Mouse (Mus musculus) neural tube, embryonic 13.5 days (tissue): Measurements from ENCODE around the gene 5031439G07Rik. TPM values are rescaled to one million over a fixed set of nuclear protein-coding genes. Genes with fewer than 3 reads are reported as not detected.
A peak's percentile ranks its signal among the peaks of the same experiment; 100 is the strongest.

Source experiments
- ATAC-seq: fragments of 200-750 bp; cut with Nextera tagmentation; 2 replicates; pipeline ENCODE4 v1.8.0; 2017; ENCODE audit warnings: low read depth, mild to moderate bottlenecking, moderate TSS enrichment, moderate library complexity
- H3K27ac ChIP-seq: fragments of 300-500 bp; sonication (generic); replicated peaks from 2 replicates; pipeline ENCODE4 v1.5.1; 2015; ENCODE audit warnings: moderate library complexity, mild to moderate bottlenecking, inconsistent platforms
- H3K27me3 ChIP-seq: fragments of 300-500 bp; sonication (generic); 2 replicates; pipeline ENCODE4 v1.6.1; 2015; ENCODE audit warnings: mild to moderate bottlenecking, inconsistent platforms
- H3K36me3 ChIP-seq: fragments of 300-500 bp; sonication (generic); 2 replicates; pipeline ENCODE4 v1.6.1; 2015; ENCODE audit warnings: mild to moderate bottlenecking, inconsistent platforms
- H3K4me1 ChIP-seq: fragments of 300-500 bp; sonication (generic); replicated peaks from 2 replicates; pipeline ENCODE4 v1.6.1; 2015; ENCODE audit warnings: inconsistent platforms
- H3K4me2 ChIP-seq: fragments of 300-500 bp; sonication (generic); 2 replicates; pipeline ENCODE4 v1.6.1; 2015; ENCODE audit warnings: inconsistent platforms, mild to moderate bottlenecking, moderate library complexity
- H3K4me3 ChIP-seq: fragments of 300-500 bp; sonication (generic); 2 replicates; pipeline ENCODE4 v1.5.1; 2015; ENCODE audit warnings: mild to moderate bottlenecking, inconsistent platforms
- H3K9ac ChIP-seq: fragments of 300-500 bp; sonication (generic); 2 replicates; pipeline ENCODE4 v1.6.1; 2015; ENCODE audit warnings: moderate library complexity, mild to moderate bottlenecking, inconsistent platforms
- H3K9me3 ChIP-seq: fragments of 300-500 bp; sonication (generic); 2 replicates; pipeline ENCODE4 v1.6.1; 2016; ENCODE audit warnings: inconsistent platforms
- WGBS: fragments of 180-500 bp; shearing (Covaris S2); methylation state at CpG from one replicate; pipeline ENCODE4 v1.1.7; 2015; 5-methylcytosine and 5-hydroxymethylcytosine counted together
- polyA plus RNA-seq: library from polyadenylated mRNA; unstranded; fragments of >200 nt; fragmentation: Nextera tagmentation; extraction: Ambion mirVana; gene quantifications from 2 replicates; pipeline ENCODE4 v1.2.1, GENCODE M21; 2015

5031439G07Rik gene
- polyA plus RNA-seq, 1 experiment from 2014 or later: 18.8 TPM

DNA sequence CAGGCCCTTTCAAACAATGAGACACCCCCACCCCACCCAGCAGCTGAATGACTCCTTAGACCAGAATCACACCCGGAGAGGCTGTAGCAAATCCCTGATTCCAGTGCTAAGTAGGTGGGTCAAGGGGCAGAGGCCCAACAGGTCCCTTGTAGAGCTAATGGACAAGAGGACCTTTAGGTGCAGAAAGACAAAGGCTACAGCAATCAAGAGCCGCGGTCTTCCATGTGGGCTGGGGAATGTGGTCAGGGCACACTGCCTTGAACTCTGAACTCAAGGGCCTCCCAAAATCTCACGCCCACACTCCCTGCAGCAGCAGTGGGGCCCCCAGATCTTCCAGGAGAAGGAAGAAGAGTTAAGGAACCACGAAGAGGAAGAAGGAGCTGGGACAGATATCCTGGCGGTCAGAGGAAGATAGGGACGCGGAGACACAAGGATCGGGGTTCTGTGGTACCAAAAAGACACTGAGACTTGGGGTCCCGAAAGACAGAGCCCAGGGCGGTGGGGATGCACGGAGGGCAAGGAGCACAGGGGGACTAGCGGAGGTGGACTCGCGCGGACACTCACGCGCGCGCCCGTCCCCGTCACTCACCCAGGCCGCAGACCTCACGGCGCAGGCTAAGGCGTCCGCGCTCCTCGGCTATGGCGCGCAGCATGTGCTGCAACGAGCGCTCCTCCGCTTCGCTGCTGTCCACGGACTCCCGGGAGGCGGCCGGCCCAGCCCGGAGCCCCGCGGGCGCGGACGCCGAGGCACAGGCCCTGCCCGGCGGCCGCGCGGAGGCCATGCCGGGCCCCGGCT lies 1.1 kb downstream of the 5031439G07Rik start:
- peak; percentile 66 for ATAC-seq
- H3K4me2 ChIP-seq: peak overlapping the region; percentile 77
- 1% methylated on average over 50 of the region's 53 CpGs for WGBS
- H3K9ac ChIP-seq: peak overlapping the region; percentile 90
- H3K27me3 ChIP-seq: peaks cover 10% of the 10 kb centered on the region; the same call in 1 of the 2 replicates
- H3K36me3 ChIP-seq: 0 out of 2 replicates have a peak, but pooled peaks cover 7% of the 10 kb centered on the region
- H3K27ac ChIP-seq: peak overlapping the region; percentile 83
- no peaks in the 10 kb centered on the region for H3K9me3 ChIP-seq
- H3K4me1 ChIP-seq: peaks cover 52% of the 10 kb centered on the region
- peak overlapping the region; percentile 70 for H3K4me3 ChIP-seq

DNA sequence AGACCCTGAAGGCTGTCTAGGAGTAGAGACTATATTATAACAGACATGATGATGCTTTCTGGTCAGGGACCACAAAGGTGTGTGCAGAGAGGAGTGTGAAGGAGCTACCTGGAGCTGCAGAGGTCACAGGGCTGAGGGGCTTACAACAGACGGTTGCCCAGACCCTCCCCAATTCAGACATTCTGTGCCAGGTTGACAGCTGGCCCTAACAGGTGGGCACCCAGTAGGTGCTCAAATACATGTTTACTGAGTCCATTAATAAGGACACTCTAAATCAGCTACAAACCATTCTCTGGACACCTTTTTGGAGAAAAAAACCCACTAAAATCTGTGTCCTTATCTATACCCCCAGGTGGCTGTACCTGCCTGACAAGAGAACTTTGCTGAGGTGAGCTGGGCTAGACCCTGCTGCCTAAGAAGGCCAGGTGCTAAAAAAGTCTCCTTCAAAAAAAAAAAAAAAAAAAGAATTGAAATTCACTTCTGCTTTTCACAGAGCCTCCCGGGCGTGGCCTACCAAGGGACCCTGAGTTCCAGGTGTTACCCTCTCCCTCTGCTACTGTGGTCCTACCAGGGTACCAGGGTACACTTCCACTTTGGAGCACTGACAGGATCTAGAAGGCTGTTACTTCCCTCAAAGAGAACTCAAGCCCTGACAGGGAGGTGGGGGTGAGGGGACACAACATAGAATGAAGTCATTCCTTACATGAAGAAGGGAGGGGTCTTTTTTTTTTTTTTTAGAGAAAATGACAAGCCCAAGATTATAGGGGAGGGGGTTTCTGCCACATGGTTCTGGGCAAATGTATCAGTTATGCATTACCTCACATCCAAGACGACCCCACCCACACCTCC lies 2.0 kb downstream of the 5031439G07Rik start:
- H3K36me3 ChIP-seq: 0 out of 2 replicates have a peak, but pooled peaks cover 7% of the 10 kb centered on the region
- ATAC-seq: no peak
- H3K4me2 ChIP-seq: peak overlapping the region; percentile 77
- no peak overlapping the region for H3K27ac ChIP-seq
- H3K9me3 ChIP-seq: no peaks in the 10 kb centered on the region
- 71% methylated on average over 4 of the region's 4 CpGs for WGBS
- H3K4me3 ChIP-seq: peak overlapping the region; percentile 70
- peaks cover 10% of the 10 kb centered on the region; the same call in 1 of the 2 replicates for H3K27me3 ChIP-seq
- H3K9ac ChIP-seq: peak overlapping the region; percentile 90
- H3K4me1 ChIP-seq: peaks cover 52% of the 10 kb centered on the region

DNA sequence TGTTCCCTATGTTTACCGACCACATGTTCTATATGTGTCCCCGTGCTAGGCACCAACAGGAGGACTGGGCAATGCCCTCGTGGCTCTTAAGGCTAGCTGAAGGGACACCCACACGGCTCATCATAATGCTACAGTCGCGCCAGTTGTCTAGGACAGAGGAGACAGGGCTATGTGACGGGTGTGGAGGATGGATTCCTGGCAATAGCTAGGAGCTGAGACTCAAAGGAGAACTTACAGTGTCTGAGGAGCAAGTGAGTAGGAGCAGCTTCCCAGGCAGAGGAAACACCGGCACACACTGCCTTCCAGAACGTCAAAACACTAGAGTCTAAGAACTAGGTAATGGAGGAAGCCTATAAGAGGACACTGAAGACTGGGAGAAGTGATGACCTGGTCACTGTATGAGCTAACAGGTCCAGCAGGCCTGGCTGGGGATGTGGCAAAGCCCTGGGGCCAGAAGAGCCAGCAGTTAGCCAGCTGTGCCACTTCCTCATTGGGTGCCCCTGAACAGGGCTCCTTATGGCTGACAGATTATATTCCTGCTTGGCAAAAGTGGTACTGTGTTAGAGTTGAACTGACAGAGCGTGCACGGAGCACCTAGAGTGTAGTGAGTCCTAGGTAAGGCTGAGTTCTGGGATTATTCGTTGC lies 2.7 kb downstream of the 5031439G07Rik start:
- peak overlapping the region; percentile 70 for H3K4me3 ChIP-seq
- peak overlapping the region; percentile 77 for H3K4me2 ChIP-seq
- 89% methylated on average over 12 of the region's 12 CpGs for WGBS
- peaks cover 52% of the 10 kb centered on the region for H3K4me1 ChIP-seq
- H3K9me3 ChIP-seq: no peaks in the 10 kb centered on the region
- peak overlapping the region; percentile 90 for H3K9ac ChIP-seq
- peaks cover 10% of the 10 kb centered on the region; the same call in 1 of the 2 replicates for H3K27me3 ChIP-seq
- no peak overlapping the region for H3K27ac ChIP-seq
- no peak for ATAC-seq
- H3K36me3 ChIP-seq: 0 out of 2 replicates have a peak, but pooled peaks cover 7% of the 10 kb centered on the region

DNA sequence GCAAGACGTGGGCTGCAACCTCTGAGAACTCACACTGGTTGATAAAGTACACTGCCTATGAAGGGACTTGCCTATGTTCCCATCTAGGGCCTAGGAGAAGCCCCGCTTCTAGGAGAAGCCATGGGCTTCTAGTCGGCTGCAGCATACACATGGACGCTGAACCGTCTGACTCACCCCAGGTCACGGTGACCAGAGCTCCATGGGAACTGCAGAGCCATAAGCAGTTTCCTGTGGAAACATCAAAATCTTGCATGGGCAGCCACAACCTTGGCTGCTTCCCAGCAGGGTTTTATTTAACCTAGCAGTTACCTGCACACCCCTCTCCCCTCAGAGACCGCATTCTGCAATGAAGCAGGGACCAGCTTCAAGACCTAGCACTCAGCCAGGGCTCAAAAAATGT lies 4.6 kb downstream of the 5031439G07Rik start:
- 83% methylated on average over 7 of the region's 7 CpGs for WGBS
- Histone ChIP-seq H3K9me3 (no peaks in the 10 kb centered on the region), H3K4me2 (no peak overlapping the region), H3K36me3 (0 out of 2 replicates have a peak, but pooled peaks cover 7% of the 10 kb centered on the region), H3K9ac (no peak overlapping the region), H3K4me3 (no peak overlapping the region), H3K27ac (no peak overlapping the region), H3K27me3 (0 out of 2 replicates have a peak, but pooled peaks cover under 1% of the 10 kb centered on the region), H3K4me1 (peaks cover 49% of the 10 kb centered on the region)
- ATAC-seq: no peak

DNA sequence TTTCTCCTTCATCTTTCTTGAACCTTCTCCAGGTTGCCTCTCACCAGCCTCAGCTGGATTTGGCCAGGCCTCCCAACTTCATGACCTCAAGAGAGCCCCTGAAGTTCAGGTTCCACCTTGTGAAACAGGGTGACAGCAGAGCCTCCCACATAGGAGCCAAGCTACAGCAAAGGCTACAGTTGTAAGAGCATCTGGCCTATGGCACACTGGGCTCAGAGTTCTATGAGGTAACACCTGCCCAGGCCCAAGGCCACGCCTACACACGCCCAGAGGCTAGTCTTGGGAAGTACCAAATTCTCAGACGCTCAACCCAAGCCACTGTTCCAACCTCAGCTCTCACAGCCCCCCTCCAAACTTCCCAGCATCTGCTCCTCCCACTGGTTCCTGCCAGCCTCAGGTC lies 5.5 kb downstream of the 5031439G07Rik start:
- H3K4me3 ChIP-seq: no peak overlapping the region
- H3K9me3 ChIP-seq: no peaks in the 10 kb centered on the region
- ATAC-seq: no peak
- 84% methylated on average over 3 of the region's 3 CpGs for WGBS
- no peak overlapping the region for H3K9ac ChIP-seq
- no peaks in the 10 kb centered on the region for H3K27me3 ChIP-seq
- 0 out of 2 replicates have a peak, but pooled peaks cover 7% of the 10 kb centered on the region for H3K36me3 ChIP-seq
- no peak overlapping the region for H3K27ac ChIP-seq
- H3K4me2 ChIP-seq: no peak overlapping the region
- H3K4me1 ChIP-seq: peaks cover 43% of the 10 kb centered on the region

DNA sequence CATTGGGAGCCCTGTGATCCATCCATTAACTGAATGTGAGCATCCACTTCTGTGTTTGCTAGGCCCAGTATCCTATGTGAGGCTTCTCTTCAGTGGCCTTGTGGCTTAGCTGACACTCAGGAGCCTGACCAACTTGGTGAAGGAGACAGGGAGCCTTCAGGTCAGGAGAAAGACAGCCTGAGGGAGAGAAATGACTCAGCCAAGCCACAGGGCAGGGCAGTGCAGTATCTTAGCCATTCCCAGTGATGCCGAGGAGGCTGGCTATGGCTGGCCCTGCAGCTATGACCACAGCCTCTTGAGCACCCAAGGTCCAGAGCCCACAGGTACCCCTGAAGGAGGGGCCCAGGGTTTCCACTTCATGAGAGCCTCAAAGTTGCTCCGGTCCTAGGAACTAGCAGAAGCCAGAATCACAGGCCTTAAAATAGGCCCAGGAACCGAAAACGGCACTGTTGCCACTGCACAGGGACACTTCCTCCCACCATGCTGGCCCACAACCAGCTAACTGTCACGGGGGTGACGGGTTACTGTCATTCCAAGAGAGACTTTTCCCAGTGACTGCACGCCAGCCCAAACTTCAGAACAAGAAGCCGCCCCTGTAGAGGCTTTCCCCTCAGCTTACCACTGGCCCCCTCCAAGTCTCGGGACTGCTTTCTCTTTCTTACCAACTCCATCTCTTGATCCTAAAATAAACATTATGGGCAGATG lies 6.6 kb downstream of the 5031439G07Rik start:
- ATAC-seq: no peak
- H3K4me1 ChIP-seq: peaks cover 41% of the 10 kb centered on the region
- 0 out of 2 replicates have a peak, but pooled peaks cover 7% of the 10 kb centered on the region for H3K36me3 ChIP-seq
- no peak overlapping the region for H3K4me2 ChIP-seq
- 83% methylated on average over 9 of the region's 9 CpGs for WGBS
- H3K27me3 ChIP-seq: no peaks in the 10 kb centered on the region
- no peak overlapping the region for H3K27ac ChIP-seq
- H3K4me3 ChIP-seq: no peak overlapping the region
- H3K9me3 ChIP-seq: no peaks in the 10 kb centered on the region
- no peak overlapping the region for H3K9ac ChIP-seq

DNA sequence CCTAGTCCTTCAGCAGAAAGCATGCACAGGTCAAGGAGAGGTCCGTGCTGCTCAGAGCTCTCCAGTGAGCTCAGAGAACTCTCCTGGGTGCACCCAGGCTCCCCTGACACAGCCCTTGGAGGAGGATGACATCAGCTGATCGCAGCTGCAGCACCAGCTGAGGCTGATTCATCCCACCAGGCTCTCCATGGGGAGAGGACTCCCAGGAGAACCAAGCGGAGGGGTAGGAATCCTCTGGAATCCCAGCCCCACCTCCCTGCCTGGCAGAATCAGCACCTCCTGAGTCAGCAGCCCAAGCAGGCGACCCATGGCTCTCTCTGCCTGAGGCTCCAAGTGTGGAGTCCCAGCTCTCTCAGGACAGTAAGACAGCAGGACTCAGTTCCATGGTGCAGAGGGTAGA lies 12.6 kb downstream of the 5031439G07Rik start:
- Histone ChIP-seq H3K27me3 (no peaks in the 10 kb centered on the region), H3K27ac (no peak overlapping the region), H3K4me2 (no peak overlapping the region), H3K9me3 (no peaks in the 10 kb centered on the region), H3K9ac (no peak overlapping the region), H3K4me1 (peaks cover 46% of the 10 kb centered on the region), H3K36me3 (no peaks in the 10 kb centered on the region), H3K4me3 (no peak overlapping the region)
- WGBS: 35% methylated on average over 4 of the region's 4 CpGs
- ATAC-seq: no peak

DNA sequence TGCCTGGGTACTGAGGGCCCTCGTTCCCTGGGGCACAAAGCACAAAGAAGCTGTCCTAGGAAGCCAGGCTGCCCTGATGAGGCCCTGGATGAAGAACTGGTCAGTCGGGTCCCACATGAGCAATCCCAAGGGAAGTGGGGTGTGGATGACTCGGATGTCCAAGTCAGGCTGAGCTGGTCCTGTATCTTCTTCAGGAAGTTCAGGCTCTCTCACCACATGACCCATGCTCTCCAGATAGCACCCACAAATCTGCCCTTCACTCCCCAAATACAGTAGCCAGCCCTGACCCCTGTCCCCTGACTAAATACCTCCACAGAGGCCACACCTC lies 14.8 kb downstream of the 5031439G07Rik start:
- 0 out of 2 replicates have a peak, but pooled peaks have one; percentile 19 for ATAC-seq
- H3K27ac ChIP-seq: no peak overlapping the region
- peaks cover 46% of the 10 kb centered on the region for H3K4me1 ChIP-seq
- no peak overlapping the region for H3K4me3 ChIP-seq
- peaks cover 12% of the 10 kb centered on the region; the same call in 1 of the 2 replicates for H3K36me3 ChIP-seq
- no peaks in the 10 kb centered on the region for H3K27me3 ChIP-seq
- H3K4me2 ChIP-seq: no peak overlapping the region
- WGBS: 9% methylated on average over 3 of the region's 3 CpGs
- H3K9me3 ChIP-seq: no peaks in the 10 kb centered on the region
- H3K9ac ChIP-seq: 0 out of 2 replicates have a peak overlapping the region, but pooled peaks have one; percentile 12

DNA sequence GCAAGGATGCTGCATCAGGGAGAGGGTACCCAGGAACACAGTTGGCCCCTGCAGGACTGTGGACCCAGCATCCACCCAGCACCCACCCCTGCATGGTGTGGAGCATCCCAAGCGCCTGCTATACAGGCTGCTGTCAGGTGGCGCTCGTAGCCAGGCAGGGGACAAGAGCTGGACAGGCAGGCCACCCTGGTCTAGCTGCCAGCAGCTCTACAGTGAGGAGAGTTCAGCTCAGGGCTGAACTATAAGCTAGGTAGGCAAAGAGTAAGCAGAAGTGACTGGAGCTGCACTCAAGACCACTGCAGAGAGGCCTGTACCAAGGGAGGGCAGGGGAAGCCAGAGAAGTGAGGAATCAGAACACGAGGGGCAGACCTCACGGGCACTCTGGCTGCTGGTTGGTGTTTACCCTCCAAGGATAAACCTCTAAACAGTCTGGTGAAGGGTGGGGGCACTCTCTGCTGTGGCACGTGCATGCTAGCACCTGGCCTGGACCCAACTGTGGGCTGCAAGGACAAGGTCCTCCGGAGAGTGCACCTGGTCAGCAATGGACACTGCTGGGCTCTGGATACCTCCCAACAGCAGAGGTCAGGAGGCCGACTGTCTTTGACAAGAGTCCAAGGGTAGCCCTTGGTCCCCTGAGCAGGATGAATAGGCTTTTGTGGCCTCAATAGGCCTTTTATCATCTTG lies 15.3 kb downstream of the 5031439G07Rik start:
- Histone ChIP-seq H3K9me3 (no peaks in the 10 kb centered on the region), H3K36me3 (peaks cover 12% of the 10 kb centered on the region; the same call in 1 of the 2 replicates), H3K4me2 (no peak overlapping the region), H3K27me3 (no peaks in the 10 kb centered on the region), H3K4me3 (no peak overlapping the region), H3K9ac (peak overlapping the region; percentile 12; the same call in 1 of the 2 replicates), H3K27ac (no peak overlapping the region), H3K4me1 (peaks cover 46% of the 10 kb centered on the region)
- ATAC-seq: 0 out of 2 replicates have a peak, but pooled peaks have one; percentile 37
- WGBS: 40% methylated on average over 8 of the region's 8 CpGs

DNA sequence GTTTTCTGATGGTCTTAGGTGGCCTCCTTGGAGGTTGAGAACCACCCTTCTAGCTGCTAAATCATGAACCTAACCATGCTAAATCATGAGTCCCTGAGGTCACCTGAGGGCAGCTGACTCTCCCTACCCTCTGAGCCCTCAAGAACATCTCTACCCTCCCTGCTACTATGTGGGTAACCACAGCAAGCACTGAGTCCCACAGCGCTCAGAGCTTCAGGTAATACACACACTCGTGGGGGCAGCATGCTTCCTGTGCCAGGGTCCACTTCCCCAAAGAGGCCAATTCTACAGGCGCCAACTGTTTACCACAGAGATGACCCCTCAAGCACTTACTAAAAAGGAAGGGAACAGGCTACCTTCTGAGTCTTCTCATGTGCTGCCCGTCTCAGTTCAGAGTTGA lies 19.8 kb downstream of the 5031439G07Rik start:
- no peak overlapping the region for H3K4me2 ChIP-seq
- H3K9ac ChIP-seq: no peak overlapping the region
- peaks cover 30% of the 10 kb centered on the region for H3K4me1 ChIP-seq
- ATAC-seq: no peak
- 92% methylated on average over 4 of the region's 4 CpGs for WGBS
- peaks cover 12% of the 10 kb centered on the region; the same call in 1 of the 2 replicates for H3K36me3 ChIP-seq
- H3K9me3 ChIP-seq: no peaks in the 10 kb centered on the region
- no peaks in the 10 kb centered on the region for H3K27me3 ChIP-seq
- no peak overlapping the region for H3K27ac ChIP-seq
- H3K4me3 ChIP-seq: no peak overlapping the region
